Mouse (Mus musculus) stomach, embryonic 16.5 days (tissue): ENCODE data around the gene Oard1. TPM values are rescaled to one million over a fixed set of nuclear protein-coding genes. Genes with fewer than 3 reads are reported as not detected.

Experiments
- ATAC-seq: fragments of 200-750 bp; cut with Nextera tagmentation; 2 replicates; pipeline ENCODE4 v1.8.0; 2017; ENCODE audit warnings: moderate number of reproducible peaks, moderate TSS enrichment; ENCODE audit not compliant: insufficient read depth, low FRiP score
- H3K27ac ChIP-seq: fragments of 300-500 bp; sonication (generic); 2 replicates; pipeline ENCODE4 v1.5.1; 2014; ENCODE audit warnings: low read length
- H3K27me3 ChIP-seq: fragments of 300-500 bp; sonication (generic); 2 replicates; pipeline ENCODE4 v1.6.1; 2014; ENCODE audit warnings: low read length, control low read depth, mixed read lengths; ENCODE audit not compliant: control insufficient read depth, insufficient read depth
- H3K36me3 ChIP-seq: fragments of 300-500 bp; sonication (generic); 2 replicates; pipeline ENCODE4 v1.6.1; 2014; ENCODE audit warnings: low read length; ENCODE audit not compliant: control insufficient read depth, insufficient read depth
- H3K4me1 ChIP-seq: fragments of 300-500 bp; sonication (generic); 2 replicates; pipeline ENCODE4 v1.6.1; 2014; ENCODE audit warnings: low read length, control low read depth, mixed read lengths; ENCODE audit not compliant: control insufficient read depth, insufficient read depth
- H3K4me2 ChIP-seq: fragments of 300-500 bp; sonication (generic); 2 replicates; pipeline ENCODE4 v1.6.1; 2014; ENCODE audit warnings: low read depth, low read length, mixed read lengths
- H3K4me3 ChIP-seq: fragments of 300-500 bp; sonication (generic); replicated peaks from 2 replicates; pipeline ENCODE4 v1.5.1; 2014; ENCODE audit warnings: mild to moderate bottlenecking, low read length
- H3K9ac ChIP-seq: fragments of 300-500 bp; sonication (generic); 2 replicates; pipeline ENCODE4 v1.6.1; 2014; ENCODE audit warnings: low read length
- H3K9me3 ChIP-seq: fragments of 300-500 bp; sonication (generic); replicated peaks from 2 replicates; pipeline ENCODE4 v1.6.1; 2016; ENCODE audit warnings: low read length, control low read depth; ENCODE audit not compliant: control insufficient read depth
- WGBS: fragments of 180-500 bp; shearing (Covaris S2); extraction: QIAGEN DNeasy Blood & Tissue Kit; methylation state at CpG from one replicate; pipeline ENCODE4 v1.1.7; 2014; 5-methylcytosine and 5-hydroxymethylcytosine counted together
- polyA plus RNA-seq: library from polyadenylated mRNA; unstranded; fragments of >200 nt; fragmentation: Nextera tagmentation; extraction: Ambion mirVana; gene quantifications from 2 replicates; pipeline ENCODE4 v1.2.1, GENCODE M21; 2015

Gene Oard1
- polyA plus RNA-seq, 1 experiment from 2014 or later: 54.4 TPM

- Histone ChIP-seq H3K4me1 (no peaks in the 10 kb centered on the region), H3K4me3 (no peak overlapping the region), H3K36me3 (no peaks in the 10 kb centered on the region), H3K9me3 (no peaks in the 10 kb centered on the region), H3K27me3 (no peaks in the 10 kb centered on the region), H3K9ac (no peak overlapping the region), H3K4me2 (no peak overlapping the region), H3K27ac (no peak overlapping the region)
- no peak for ATAC-seq
- WGBS: 88% methylated on average over 1 of the region's 1 CpGs
Observed at GRCm38 (mm10) chr17:48376102-48376501, 33.7 kb upstream of the Oard1 start.

GRCm38 (mm10) chr17:48379050-48379449 is 30.8 kb upstream of the Oard1 start:
- no peak overlapping the region for H3K4me3 ChIP-seq
- H3K4me1 ChIP-seq: no peaks in the 10 kb centered on the region
- ATAC-seq: no peak

GRCm38 (mm10) chr17:48385786-48386461 is 23.9 kb upstream of the Oard1 start:
- H3K4me3 ChIP-seq: no peak overlapping the region
- WGBS: 60% methylated on average over 2 of the region's 2 CpGs
- no peak overlapping the region for H3K27ac ChIP-seq
- no peaks in the 10 kb centered on the region for H3K4me1 ChIP-seq
- no peaks in the 10 kb centered on the region for H3K9me3 ChIP-seq
- H3K9ac ChIP-seq: no peak overlapping the region
- H3K27me3 ChIP-seq: no peaks in the 10 kb centered on the region
- peaks cover 20% of the 10 kb centered on the region for H3K36me3 ChIP-seq
- no peak for ATAC-seq
- H3K4me2 ChIP-seq: no peak overlapping the region

More at GRCm38 (mm10) chr17:48379050-48379449, 30.8 kb upstream of the Oard1 start:
- Histone ChIP-seq H3K27me3 (no peaks in the 10 kb centered on the region), H3K27ac (no peak overlapping the region), H3K9ac (no peak overlapping the region), H3K4me2 (no peak overlapping the region), H3K36me3 (no peaks in the 10 kb centered on the region), H3K9me3 (no peaks in the 10 kb centered on the region)

GRCm38 (mm10) chr17:48388666-48389065 is 21.1 kb upstream of the Oard1 start:
- H3K4me3 ChIP-seq: no peak overlapping the region
- no peaks in the 10 kb centered on the region for H3K4me1 ChIP-seq
- no peak overlapping the region for H3K27ac ChIP-seq
- 85% methylated on average over 2 of the region's 2 CpGs for WGBS
- peaks cover 43% of the 10 kb centered on the region for H3K36me3 ChIP-seq
- ATAC-seq: no peak
- H3K27me3 ChIP-seq: no peaks in the 10 kb centered on the region
- H3K9ac ChIP-seq: no peak overlapping the region
- H3K4me2 ChIP-seq: no peak overlapping the region
- no peaks in the 10 kb centered on the region for H3K9me3 ChIP-seq

GRCm38 (mm10) chr17:48389442-48389841 is 20.4 kb upstream of the Oard1 start:
- Histone ChIP-seq H3K4me2 (no peak overlapping the region), H3K9me3 (no peaks in the 10 kb centered on the region), H3K36me3 (peaks cover 43% of the 10 kb centered on the region), H3K27me3 (no peaks in the 10 kb centered on the region), H3K4me3 (no peak overlapping the region), H3K27ac (no peak overlapping the region), H3K4me1 (no peaks in the 10 kb centered on the region), H3K9ac (no peak overlapping the region)
- 87% methylated on average over 5 of the region's 5 CpGs for WGBS
- ATAC-seq: no peak

GRCm38 (mm10) chr17:48391446-48391845 is 18.4 kb upstream of the Oard1 start:
- no peak overlapping the region for H3K27ac ChIP-seq
- H3K9ac ChIP-seq: no peak overlapping the region
- no peak overlapping the region for H3K4me2 ChIP-seq
- H3K4me3 ChIP-seq: no peak overlapping the region
- no peaks in the 10 kb centered on the region for H3K9me3 ChIP-seq
- no peak for ATAC-seq
- H3K27me3 ChIP-seq: no peaks in the 10 kb centered on the region
- 90% methylated on average over 5 of the region's 5 CpGs for WGBS
- H3K36me3 ChIP-seq: peaks cover 54% of the 10 kb centered on the region
- H3K4me1 ChIP-seq: no peaks in the 10 kb centered on the region

- H3K9ac ChIP-seq: no peak overlapping the region
- H3K36me3 ChIP-seq: peaks cover 54% of the 10 kb centered on the region
- no peak overlapping the region for H3K4me2 ChIP-seq
- H3K4me1 ChIP-seq: no peaks in the 10 kb centered on the region
- 87% methylated on average over 3 of the region's 3 CpGs for WGBS
- no peak overlapping the region for H3K27ac ChIP-seq
- ATAC-seq: no peak
- no peaks in the 10 kb centered on the region for H3K9me3 ChIP-seq
- H3K4me3 ChIP-seq: no peak overlapping the region
- no peaks in the 10 kb centered on the region for H3K27me3 ChIP-seq
Observed at GRCm38 (mm10) chr17:48392616-48393015, 17.2 kb upstream of the Oard1 start.

GRCm38 (mm10) chr17:48401710-48402109 is 8.1 kb upstream of the Oard1 start:
- Histone ChIP-seq H3K9ac (no peak overlapping the region), H3K36me3 (peaks cover 12% of the 10 kb centered on the region; the same call in 1 of the 2 replicates), H3K4me2 (no peak overlapping the region), H3K27ac (no peak overlapping the region), H3K4me1 (peaks cover 4% of the 10 kb centered on the region; the same call in 1 of the 2 replicates), H3K27me3 (no peaks in the 10 kb centered on the region), H3K4me3 (no peak overlapping the region), H3K9me3 (no peaks in the 10 kb centered on the region)
- no peak for ATAC-seq
- 79% methylated on average over 4 of the region's 4 CpGs for WGBS

GRCm38 (mm10) chr17:48402751-48403150 is 7.1 kb upstream of the Oard1 start:
- Histone ChIP-seq H3K36me3 (peaks cover 9% of the 10 kb centered on the region; the same call in 1 of the 2 replicates), H3K9ac (no peak overlapping the region), H3K27ac (no peak overlapping the region), H3K27me3 (no peaks in the 10 kb centered on the region), H3K4me2 (no peak overlapping the region), H3K4me1 (peaks cover 13% of the 10 kb centered on the region), H3K4me3 (no peak overlapping the region), H3K9me3 (no peaks in the 10 kb centered on the region)
- 92% methylated on average over 3 of the region's 3 CpGs for WGBS
- no peak for ATAC-seq
